8 mouse cellular contexts compared by ENCODE assay signal in genomic region chr7:114276005-114276752, GRCm38 (mm10). TPM values are rescaled to one million over a fixed set of nuclear protein-coding genes. Genes with fewer than 3 reads are reported as not detected.
A peak's percentile ranks its signal among the peaks of the same experiment; 100 is the strongest.
DNase-seq lines count a peak whose midpoint lies in the region; ATAC-seq and TF ChIP-seq lines count a peak whose summit lies in the region.

Gene Psma1, minus strand, starts transcription at chr7:114276118.

- no peaks in the 10 kb centered on the region for H3K27me3 ChIP-seq in heart, embryonic 12.5 days (replicated peaks)
- H3K27me3 ChIP-seq in kidney, postnatal 0 days (ENCODE audit: insufficient read depth, low read length) = no peaks in the 10 kb centered on the region
- H3K27me3 ChIP-seq in liver, embryonic 11.5 days (replicated peaks; ENCODE audit: control insufficient read depth, insufficient read depth, low read length) = no peaks in the 10 kb centered on the region
- H3K27me3 ChIP-seq in stomach, embryonic 14.5 days (ENCODE audit: control insufficient read depth, insufficient read depth, low read length) = no peaks in the 10 kb centered on the region

- peak within 1 kb of the TSS; percentile 78 for H3K27ac ChIP-seq in heart, embryonic 12.5 days (ENCODE audit: poor library complexity, severe bottlenecking)
- H3K27ac ChIP-seq in kidney, postnatal 0 days = peak within 1 kb of the TSS; percentile 64; the same call in 1 of the 2 replicates
- H3K27ac ChIP-seq in liver, embryonic 11.5 days (ENCODE audit: low read depth, low read length) = 0 out of 2 replicates have a peak within 1 kb of the TSS, but pooled peaks have one; percentile 37
- peak within 1 kb of the TSS; percentile 18; the same call in 1 of the 2 replicates for H3K27ac ChIP-seq in stomach, embryonic 14.5 days (ENCODE audit: low read length)

- ATAC-seq in erythroid progenitor cell, adult 5-6 weeks (replicated peaks; ENCODE audit: low FRiP score, poor library complexity, severe bottlenecking) = peak; percentile 93
- peak; percentile 97 for ATAC-seq in heart, embryonic 12.5 days (ENCODE audit: insufficient number of reproducible peaks, low FRiP score)
- ATAC-seq in kidney, postnatal 0 days (replicated peaks; ENCODE audit: low FRiP score, low read depth) = peak; percentile 91
- ATAC-seq in liver, embryonic 11.5 days (replicated peaks; ENCODE audit: low FRiP score) = peak; percentile 95
- peak; percentile 94 for ATAC-seq in stomach, embryonic 14.5 days (ENCODE audit: insufficient number of reproducible peaks, insufficient read depth, low FRiP score, low read depth)

- peaks cover 21% of the 10 kb centered on the region for H3K36me3 ChIP-seq in heart, embryonic 12.5 days
- H3K36me3 ChIP-seq in kidney, postnatal 0 days (ENCODE audit: insufficient read depth, low read length) = 0 out of 2 replicates have a peak, but pooled peaks cover 9% of the 10 kb centered on the region
- peaks cover 15% of the 10 kb centered on the region for H3K36me3 ChIP-seq in liver, embryonic 11.5 days (ENCODE audit: control insufficient read depth, insufficient read depth, low read length)
- peaks cover 22% of the 10 kb centered on the region for H3K36me3 ChIP-seq in stomach, embryonic 14.5 days (ENCODE audit: control insufficient read depth, insufficient read depth, low read length)

- peak within 1 kb of the TSS; percentile 94 for H3K4me3 ChIP-seq in heart, embryonic 12.5 days
- H3K4me3 ChIP-seq in kidney, postnatal 0 days (replicated peaks; ENCODE audit: low read depth, low read length) = peak within 1 kb of the TSS; percentile 90
- H3K4me3 ChIP-seq in liver, embryonic 11.5 days (ENCODE audit: low read depth, low read length) = peak within 1 kb of the TSS; percentile 94
- peak within 1 kb of the TSS; percentile 84 for H3K4me3 ChIP-seq in stomach, embryonic 14.5 days (ENCODE audit: low read depth, low read length)

- TF ChIP-seq CTCF in kidney, postnatal 0 days (IDR thresholded peaks at IDR 0.05; ENCODE audit: low read depth) = peak; percentile 72

- H3K9ac ChIP-seq in heart, embryonic 12.5 days = peak within 1 kb of the TSS; percentile 95
- peak within 1 kb of the TSS; percentile 72 for H3K9ac ChIP-seq in kidney, postnatal 0 days (ENCODE audit: low read depth, low read length)
- peak within 1 kb of the TSS; percentile 91 for H3K9ac ChIP-seq in liver, embryonic 11.5 days (ENCODE audit: low read depth, low read length)
- H3K9ac ChIP-seq in stomach, embryonic 14.5 days (replicated peaks; ENCODE audit: low read depth, low read length) = peak within 1 kb of the TSS; percentile 66

- no peaks in the 10 kb centered on the region for H3K9me3 ChIP-seq in heart, embryonic 12.5 days (replicated peaks)
- H3K9me3 ChIP-seq in kidney, postnatal 0 days (replicated peaks; ENCODE audit: low read length) = no peaks in the 10 kb centered on the region
- no peaks in the 10 kb centered on the region for H3K9me3 ChIP-seq in liver, embryonic 11.5 days (ENCODE audit: control insufficient read depth, low read length)
- no peaks in the 10 kb centered on the region for H3K9me3 ChIP-seq in stomach, embryonic 14.5 days (ENCODE audit: control insufficient read depth, low read depth, low read length)

- under 1% methylated on average over 39 of the region's 39 CpGs for WGBS in heart, embryonic 12.5 days
- under 1% methylated on average over 39 of the region's 39 CpGs for WGBS in kidney, postnatal 0 days
- WGBS in liver, embryonic 11.5 days = under 1% methylated on average over 39 of the region's 39 CpGs
- WGBS in stomach, embryonic 14.5 days = under 1% methylated on average over 39 of the region's 39 CpGs

- H3K4me1 ChIP-seq in heart, embryonic 12.5 days (replicated peaks) = peaks cover 5% of the 10 kb centered on the region
- 0 out of 2 replicates have a peak, but pooled peaks cover 3% of the 10 kb centered on the region for H3K4me1 ChIP-seq in kidney, postnatal 0 days (replicated peaks; ENCODE audit: insufficient read depth, low read length)
- peaks cover 10% of the 10 kb centered on the region for H3K4me1 ChIP-seq in liver, embryonic 11.5 days (replicated peaks; ENCODE audit: control insufficient read depth, insufficient read depth, low read length)
- peaks cover 5% of the 10 kb centered on the region for H3K4me1 ChIP-seq in stomach, embryonic 14.5 days (ENCODE audit: control insufficient read depth, insufficient read depth, low read length)

- peak; percentile 99 for DNase-seq in CD4-positive helper T cell, adult 2 months (ENCODE audit: low read depth, low spot score)
- DNase-seq in brain, embryonic 18.5 days (ENCODE audit: low read depth, low spot score) = peak; percentile 97
- peak; percentile 99 for DNase-seq in kidney, postnatal 0 days (ENCODE audit: low spot score)
- DNase-seq in liver, embryonic 11.5 days (ENCODE audit: low spot score) = peak; percentile 92
- DNase-seq in naive thymus-derived CD4-positive, alpha-beta T cell, adult 2 months (ENCODE audit: low read depth) = peak; percentile 99

- H3K4me2 ChIP-seq in heart, embryonic 12.5 days = peak within 1 kb of the TSS; percentile 90
- peak within 1 kb of the TSS; percentile 74 for H3K4me2 ChIP-seq in kidney, postnatal 0 days (ENCODE audit: low read length)
- peak within 1 kb of the TSS; percentile 85 for H3K4me2 ChIP-seq in liver, embryonic 11.5 days
- H3K4me2 ChIP-seq in stomach, embryonic 14.5 days (replicated peaks; ENCODE audit: low read depth, low read length) = peak within 1 kb of the TSS; percentile 92

RNA-seq across cellular contexts. Expression of gene Psma1, which starts in this region (rescaled TPM):
- 183 and 212 TPM in 2 replicates for total RNA-seq in erythroid progenitor cell, adult 5-6 weeks (2015; ENCODE audit: low replicate concordance)
- 102 and 114 TPM in 2 replicates for total RNA-seq in erythroid progenitor cell, adult 5-6 weeks (2017; ENCODE audit: low replicate concordance)
- 305 and 313 TPM in 2 replicates for polyA plus RNA-seq in heart, embryonic 12.5 days (2016; fragmentation: Nextera tagmentation; extraction: Ambion mirVana)
- polyA plus RNA-seq in kidney, postnatal 0 days (2015; fragmentation: Nextera tagmentation; extraction: Ambion mirVana) = 387 and 389 TPM in 2 replicates
- polyA plus RNA-seq in liver, embryonic 11.5 days (2014; fragmentation: Nextera tagmentation; extraction: Ambion mirVana) = 457 and 496 TPM in 2 replicates
- 391 and 397 TPM in 2 replicates for polyA plus RNA-seq in stomach, embryonic 14.5 days (2014; fragmentation: Nextera tagmentation; extraction: Ambion mirVana)

Comparison
In these comparisons a context has a peak if more than half of its experiments do, and no peak if none do; other contexts are left out.
1. Peak in every context shown above with its lines: DNase-seq, ATAC-seq, H3K4me3 ChIP-seq and H3K27ac ChIP-seq.
2. H3K27ac ChIP-seq: peak in every context shown above with its lines; median percentile 78 in heart, embryonic 12.5 days; 64 in kidney, postnatal 0 days; 37 in liver, embryonic 11.5 days; 18 in stomach, embryonic 14.5 days.